Mouse (Mus musculus): ENCODE measurements around the gene Erp44. TPM values are rescaled to one million over a fixed set of nuclear protein-coding genes. Genes with fewer than 3 reads are reported as not detected.

The Erp44 gene
- total and polyA plus RNA-seq, 3 experiments: 59.2 to 203 (median 99.7) TPM

- no peak for DNase-seq (ENCODE audit: extremely low read depth)
- Histone ChIP-seq H3K9ac (ENCODE audit: insufficient read depth, low read depth) (no peak overlapping the region), H3K27me3 (replicated peaks) (no peaks in the 10 kb centered on the region), H3K79me2 (replicated peaks; ENCODE audit: control insufficient read depth, extremely low read depth, insufficient read depth, poor library complexity, severe bottlenecking) (no peaks in the 10 kb centered on the region), H3K4me1 (ENCODE audit: control insufficient read depth in 1 of 2, insufficient read depth in 2 of 2) (no peaks in the 10 kb centered on the region), H3K9me3 (replicated peaks; ENCODE audit: low read length) (no peaks in the 10 kb centered on the region), H3K4me2 (ENCODE audit: insufficient read depth, low read depth, poor library complexity, severe bottlenecking) (no peak overlapping the region), H3K36me3 (replicated peaks in 1 of 2; ENCODE audit: control insufficient read depth in 1 of 2, insufficient read depth in 1 of 2, low read length in 1 of 2) (peaks cover 0 to 17% of the 10 kb centered on the region in 2 experiments), H3K27ac (ENCODE audit: insufficient read depth, low read depth) (no peak overlapping the region), H3K4me3 (replicated peaks in 1 of 3; ENCODE audit: low read depth in 2 of 3, low read length in 2 of 3, poor library complexity in 1 of 3) (no peak overlapping the region)
- in situ Hi-C loops (cut with MboI; ENCODE audit: low pct_ligation_motif_present, low pct_unique_long_range_greater_than_20kb, low sequenced_read_pairs) (no loop called here), dilution Hi-C loops (cut with MboI; ENCODE audit: extremely low pct_ligation_motif_present, extremely low pct_unique_long_range_greater_than_20kb, low sequenced_read_pairs) (no loop called here)
- TF ChIP-seq JUND (conservative IDR thresholded peaks at IDR 0.05; ENCODE audit: low read depth, low read length): no peak
- no peak for TF ChIP-seq NRF1 (IDR thresholded peaks at IDR 0.05; ENCODE audit: low read depth, low read length)
- no peak for TF ChIP-seq MAFK (IDR thresholded peaks at IDR 0.05; ENCODE audit: insufficient replicate concordance, low read length)
- TF ChIP-seq POLR2AphosphoS2 (IDR thresholded peaks at IDR 0.05; ENCODE audit: low read depth, low read length): no peak
- TF ChIP-seq MXI1 (IDR thresholded peaks at IDR 0.05; ENCODE audit: low read depth, low read length): no peak
- no peak for TF ChIP-seq HCFC1 (IDR thresholded peaks at IDR 0.05; ENCODE audit: low read depth, low read length)
- no peak for TF ChIP-seq MAZ (IDR thresholded peaks at IDR 0.05; ENCODE audit: low read depth, low read length)
- TF ChIP-seq TBP (conservative IDR thresholded peaks at IDR 0.05; ENCODE audit: low read depth, low read length): no peak
- TF ChIP-seq ZMIZ1 (IDR thresholded peaks at IDR 0.05; ENCODE audit: low read depth, low read length): no peak
- TF ChIP-seq POLR2A (IDR thresholded peaks at IDR 0.05; ENCODE audit: low read depth, low read length): no peak
Observed at GRCm38 (mm10) chr4:48149492-48149891, 129.9 kb downstream of the Erp44 start.

Other genes with a start within 250 kb of the Erp44 start
- gene Nr4a3, start 234.4 kb downstream of the Erp44 start, total RNA-seq (2012; rRNA removed): 0.04 and 0.13 TPM in 2 replicates
- gene Nr4a3, start 234.4 kb downstream of the Erp44 start, total RNA-seq (2014; rRNA removed): 0.24 and 0.32 TPM in 2 replicates
- gene Nr4a3, start 234.4 kb downstream of the Erp44 start, polyA plus RNA-seq (2012; ENCODE audit: insufficient read length, low read depth): 0.18 and 0.21 TPM in 2 replicates
- gene Stx17, start 154.6 kb downstream of the Erp44 start, total RNA-seq (2012; rRNA removed): 8.0 TPM in 2 replicates
- 7.0 and 7.2 TPM in 2 replicates for gene Stx17, start 154.6 kb downstream of the Erp44 start, total RNA-seq (2014; rRNA removed)
- gene Stx17, start 154.6 kb downstream of the Erp44 start, polyA plus RNA-seq (2012; ENCODE audit: insufficient read length, low read depth): 10.0 and 11.6 TPM in 2 replicates
- 6.4 and 6.9 TPM in 2 replicates for gene Invs, start 202 bp upstream of the Erp44 start, total RNA-seq (2012; rRNA removed)
- gene Invs, start 202 bp upstream of the Erp44 start, total RNA-seq (2014; rRNA removed): 4.2 and 5.7 TPM in 2 replicates
- 4.8 and 5.1 TPM in 2 replicates for gene Invs, start 202 bp upstream of the Erp44 start, polyA plus RNA-seq (2012; ENCODE audit: insufficient read length, low read depth)
- 34.2 and 40.0 TPM in 2 replicates for gene Tex10, start 193.9 kb upstream of the Erp44 start, total RNA-seq (2012; rRNA removed)
- gene Tex10, start 193.9 kb upstream of the Erp44 start, total RNA-seq (2014; rRNA removed): 61.9 and 64.6 TPM in 2 replicates
- gene Tex10, start 193.9 kb upstream of the Erp44 start, polyA plus RNA-seq (2012; ENCODE audit: insufficient read length, low read depth): 43.2 and 46.3 TPM in 2 replicates

Measured in CH12.LX (cell line).